Mouse (Mus musculus): ENCODE measurements around the gene Gm36176. TPM values are rescaled to one million over a fixed set of nuclear protein-coding genes. Genes with fewer than 3 reads are reported as not detected.
"Not testable (repeated sequence)": the region's sequence is repeated elsewhere in the genome, so short reads cannot be mapped to it uniquely, and the experiment has no call there.

The Gm36176 gene
- total RNA-seq (2021) = not detected

- no peak for DNase-seq
Observed at GRCm38 (mm10) chr10:77846503-77846902, at the start of gene Gm36176. Gene Gm36176 (plus strand): TSS chr10:77846803.

GRCm38 (mm10) chr10:77797677-77798076 lies 48.9 kb upstream of the Gm36176 start:
- DNase-seq = no peak

- DNase-seq = not testable (repeated sequence)
Observed at GRCm38 (mm10) chr10:77798164-77798920, 48.3 kb upstream of the Gm36176 start.

- DNase-seq = no peak
Observed at GRCm38 (mm10) chr10:77798921-77799508, 47.6 kb upstream of the Gm36176 start, which contains the start of gene Gm19668. Gene Gm19668 (minus strand): TSS chr10:77799133.

- no peak for DNase-seq
Observed at GRCm38 (mm10) chr10:77804095-77804494, 42.5 kb upstream of the Gm36176 start.

- DNase-seq = no peak
Observed at GRCm38 (mm10) chr10:77811743-77812142, 34.9 kb upstream of the Gm36176 start, which contains the start of gene Gm9507. Gene Gm9507 (minus strand): TSS chr10:77811843.

- DNase-seq = no peak
Observed at GRCm38 (mm10) chr10:77814382-77814781, 32.2 kb upstream of the Gm36176 start, which contains the start of gene Gm2696. Gene Gm2696 (plus strand): TSS chr10:77814682.

- DNase-seq = no peak
Observed at GRCm38 (mm10) chr10:77815514-77815913, 31.1 kb upstream of the Gm36176 start.

- no peak for DNase-seq
Observed at GRCm38 (mm10) chr10:77818523-77818922, 28.1 kb upstream of the Gm36176 start.

GRCm38 (mm10) chr10:77819203-77819602 lies 27.4 kb upstream of the Gm36176 start:
- DNase-seq = no peak

GRCm38 (mm10) chr10:77826951-77827350 lies 19.7 kb upstream of the Gm36176 start, which contains the start of gene Krtap10-4:
Gene Krtap10-4 (minus strand): TSS chr10:77827095.
- no peak for DNase-seq

GRCm38 (mm10) chr10:77835647-77836046 lies 11.0 kb upstream of the Gm36176 start, which contains the start of gene Krtap10-10:
Gene Krtap10-10 (plus strand): TSS chr10:77835947.
- DNase-seq = no peak

- DNase-seq = no peak
Observed at GRCm38 (mm10) chr10:77839006-77839405, 7.6 kb upstream of the Gm36176 start.

GRCm38 (mm10) chr10:77846961-77847360 lies 358 bp downstream of the Gm36176 start:
- no peak for DNase-seq

- no peak for DNase-seq
Observed at GRCm38 (mm10) chr10:77847538-77847937, 935 bp downstream of the Gm36176 start.

- no peak for DNase-seq
Observed at GRCm38 (mm10) chr10:77852559-77852958, 6.0 kb downstream of the Gm36176 start, which contains the start of gene Gm10318. Gene Gm10318 (plus strand): TSS chr10:77852859.

GRCm38 (mm10) chr10:77861675-77862074 lies 15.1 kb downstream of the Gm36176 start, which contains the start of gene Gm3285:
Gene Gm3285 (plus strand): TSS chr10:77861975.
- DNase-seq = no peak

GRCm38 (mm10) chr10:77864067-77864761 lies 17.6 kb downstream of the Gm36176 start:
- DNase-seq = no peak

GRCm38 (mm10) chr10:77864762-77865143 lies 18.1 kb downstream of the Gm36176 start:
- no peak for DNase-seq

GRCm38 (mm10) chr10:77867546-77867945 lies 20.9 kb downstream of the Gm36176 start:
- no peak for DNase-seq

GRCm38 (mm10) chr10:77869651-77870050 lies 23.0 kb downstream of the Gm36176 start:
- DNase-seq = no peak

- DNase-seq = peak; percentile 35 to 41
Observed at GRCm38 (mm10) chr10:77878985-77879384, 32.4 kb downstream of the Gm36176 start.

- no peak for DNase-seq
Observed at GRCm38 (mm10) chr10:77880305-77880704, 33.7 kb downstream of the Gm36176 start.
